Mouse (Mus musculus): Measurements from ENCODE around the gene Timp2. TPM values are rescaled to one million over a fixed set of nuclear protein-coding genes. Genes with fewer than 3 reads are reported as not detected.

Timp2 gene
- polyA plus RNA-seq, 1 experiment = 37.6 TPM

GRCm38 (mm10) chr11:118354636-118355191 lies 826 bp downstream of the Timp2 start:
- Histone ChIP-seq H3K27ac (ENCODE audit: control insufficient read depth, insufficient read depth, low read depth, low read length, poor library complexity) (peak overlapping the region; percentile 79), H3K4me3 (replicated peaks; ENCODE audit: control insufficient read depth, low read depth, low read length) (peak overlapping the region; percentile 63), H3K4me1 (ENCODE audit: control insufficient read depth, insufficient read depth, low read length) (no peaks in the 10 kb centered on the region; the same call in 1 of the 2 replicates)
- WGBS = 1% methylated on average over 46 of the region's 47 CpGs
- TF ChIP-seq POLR2A (IDR thresholded peaks at IDR 0.05; ENCODE audit: borderline replicate concordance, control insufficient read depth, low read depth, low read length) (no peak), CTCF (IDR thresholded peaks at IDR 0.05; ENCODE audit: control insufficient read depth, insufficient read depth, low read length) (no peak)

GRCm38 (mm10) chr11:118349494-118349893 lies 6.0 kb downstream of the Timp2 start:
- H3K4me1 ChIP-seq (ENCODE audit: control insufficient read depth, insufficient read depth, low read length) = peaks cover 6% of the 10 kb centered on the region; the same call in 1 of the 2 replicates
- H3K27ac ChIP-seq (ENCODE audit: control insufficient read depth, insufficient read depth, low read depth, low read length, poor library complexity) = peak overlapping the region; percentile 67
- 75% methylated on average over 5 of the region's 5 CpGs for WGBS
- no peak overlapping the region for H3K4me3 ChIP-seq (replicated peaks; ENCODE audit: control insufficient read depth, low read depth, low read length)
- TF ChIP-seq CTCF (IDR thresholded peaks at IDR 0.05; ENCODE audit: control insufficient read depth, insufficient read depth, low read length) (no peak), POLR2A (IDR thresholded peaks at IDR 0.05; ENCODE audit: borderline replicate concordance, control insufficient read depth, low read depth, low read length) (no peak)

- TF ChIP-seq POLR2A (IDR thresholded peaks at IDR 0.05; ENCODE audit: borderline replicate concordance, control insufficient read depth, low read depth, low read length) = 0 out of 2 replicates have a peak, but pooled peaks have one; percentile 39
- TF ChIP-seq CTCF (IDR thresholded peaks at IDR 0.05; ENCODE audit: control insufficient read depth, insufficient read depth, low read length) = no peak
- H3K4me3 ChIP-seq (replicated peaks; ENCODE audit: control insufficient read depth, low read depth, low read length) = no peak overlapping the region
- 17% methylated on average over 5 of the region's 5 CpGs for WGBS
- peaks cover 6% of the 10 kb centered on the region; the same call in 1 of the 2 replicates for H3K4me1 ChIP-seq (ENCODE audit: control insufficient read depth, insufficient read depth, low read length)
- H3K27ac ChIP-seq (ENCODE audit: control insufficient read depth, insufficient read depth, low read depth, low read length, poor library complexity) = peak overlapping the region; percentile 67
These were observed 6.7 kb downstream of the Timp2 start for GRCm38 (mm10) chr11:118348877-118349276.

DNA sequence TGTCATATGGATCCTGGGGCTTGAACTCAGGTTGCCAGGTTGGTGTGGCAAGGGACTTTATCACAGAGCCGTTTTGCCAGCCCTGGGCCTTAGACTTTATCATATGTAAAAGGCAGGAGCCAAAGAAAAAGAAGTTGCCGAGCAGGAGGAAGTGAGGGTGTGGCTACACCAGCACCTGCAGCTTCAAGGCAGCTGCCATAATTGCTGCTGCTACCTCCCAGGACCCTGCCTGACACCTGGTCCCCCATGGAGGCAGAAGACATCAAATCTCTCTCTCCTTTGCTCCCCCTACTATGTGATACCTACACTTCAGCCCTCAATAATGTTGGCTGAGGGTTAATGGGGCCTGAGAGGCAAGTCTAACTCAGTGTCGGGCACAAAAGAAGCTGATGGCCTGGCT lies 7.1 kb downstream of the Timp2 start:
- H3K4me1 ChIP-seq (ENCODE audit: control insufficient read depth, insufficient read depth, low read length) = peaks cover 6% of the 10 kb centered on the region; the same call in 1 of the 2 replicates
- TF ChIP-seq POLR2A (IDR thresholded peaks at IDR 0.05; ENCODE audit: borderline replicate concordance, control insufficient read depth, low read depth, low read length) (no peak), CTCF (IDR thresholded peaks at IDR 0.05; ENCODE audit: control insufficient read depth, insufficient read depth, low read length) (no peak)

DNA sequence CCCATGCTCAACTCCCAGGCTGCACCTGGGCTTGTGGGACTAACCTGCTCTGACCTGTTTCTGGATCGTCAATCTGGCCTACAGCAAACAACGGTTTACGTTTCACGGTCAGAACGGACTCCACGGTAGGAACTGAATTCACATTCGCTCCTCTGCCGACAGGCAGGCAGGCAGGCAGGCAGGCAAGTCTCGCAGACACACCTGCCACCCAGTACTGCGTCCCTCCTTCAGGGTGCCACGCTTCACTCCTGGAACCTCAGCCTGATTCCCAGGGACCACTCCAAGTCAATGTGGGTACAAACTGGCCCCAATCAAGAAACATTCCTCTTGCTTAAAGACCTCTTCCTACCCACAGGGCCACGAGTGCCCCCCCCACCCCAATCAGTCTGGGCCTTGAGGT lies 7.6 kb downstream of the Timp2 start:
- Histone ChIP-seq H3K4me3 (replicated peaks; ENCODE audit: control insufficient read depth, low read depth, low read length) (no peak overlapping the region), H3K27ac (ENCODE audit: control insufficient read depth, insufficient read depth, low read depth, low read length, poor library complexity) (peak overlapping the region; percentile 65; the same call in 1 of the 2 replicates), H3K4me1 (ENCODE audit: control insufficient read depth, insufficient read depth, low read length) (peaks cover 6% of the 10 kb centered on the region; the same call in 1 of the 2 replicates)
- no peak for TF ChIP-seq CTCF (IDR thresholded peaks at IDR 0.05; ENCODE audit: control insufficient read depth, insufficient read depth, low read length)
- no peak for TF ChIP-seq POLR2A (IDR thresholded peaks at IDR 0.05; ENCODE audit: borderline replicate concordance, control insufficient read depth, low read depth, low read length)
- WGBS = 86% methylated on average over 12 of the region's 12 CpGs

More for the DNA sequence above, 7.1 kb downstream of the Timp2 start:
- Histone ChIP-seq H3K27ac (ENCODE audit: control insufficient read depth, insufficient read depth, low read depth, low read length, poor library complexity) (peak overlapping the region; percentile 65), H3K4me3 (replicated peaks; ENCODE audit: control insufficient read depth, low read depth, low read length) (no peak overlapping the region)
- WGBS = 11% methylated on average over 3 of the region's 3 CpGs

- Histone ChIP-seq H3K4me1 (ENCODE audit: control insufficient read depth, insufficient read depth, low read length) (peaks cover 6% of the 10 kb centered on the region; the same call in 1 of the 2 replicates), H3K4me3 (replicated peaks; ENCODE audit: control insufficient read depth, low read depth, low read length) (no peak overlapping the region), H3K27ac (ENCODE audit: control insufficient read depth, insufficient read depth, low read depth, low read length, poor library complexity) (no peak overlapping the region)
- TF ChIP-seq POLR2A (IDR thresholded peaks at IDR 0.05; ENCODE audit: borderline replicate concordance, control insufficient read depth, low read depth, low read length) (no peak), CTCF (IDR thresholded peaks at IDR 0.05; ENCODE audit: control insufficient read depth, insufficient read depth, low read length) (no peak)
- WGBS = 89% methylated on average over 2 of the region's 2 CpGs
These were observed 8.1 kb downstream of the Timp2 start for GRCm38 (mm10) chr11:118347391-118347790.

DNA sequence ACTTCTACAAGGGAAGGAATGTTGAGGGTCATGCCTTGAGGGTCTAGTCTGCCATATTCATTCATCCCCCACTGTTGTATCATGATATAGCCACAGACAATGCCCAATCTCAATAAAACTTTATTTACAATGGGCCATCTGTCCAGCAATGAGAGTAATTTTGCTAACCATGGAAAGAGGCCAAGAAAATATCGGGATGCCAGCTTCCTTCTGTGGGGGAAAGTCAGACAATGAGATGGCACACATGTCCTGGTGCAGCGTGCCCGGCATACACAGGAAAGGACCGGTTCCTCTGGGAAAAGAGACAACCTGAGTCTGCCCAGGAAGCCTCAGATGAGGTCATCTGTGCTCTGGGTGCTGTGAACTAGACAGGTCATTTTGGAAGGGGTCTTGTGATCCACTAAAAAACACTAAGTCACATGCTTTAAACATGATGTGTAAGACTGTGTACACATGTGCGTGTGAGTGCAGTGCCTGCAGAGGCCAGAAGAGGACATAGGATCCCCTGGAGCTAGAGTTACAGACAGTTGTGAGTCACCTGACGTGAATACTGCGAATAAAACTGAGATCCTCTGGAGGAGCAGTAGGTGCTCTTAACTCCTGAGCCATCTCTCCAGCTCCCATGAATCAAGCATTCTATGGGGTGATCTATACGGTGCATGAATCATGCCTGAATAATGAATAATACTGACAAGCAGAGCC lies 9.0 kb downstream of the Timp2 start:
- H3K4me3 ChIP-seq (replicated peaks; ENCODE audit: control insufficient read depth, low read depth, low read length) = no peak overlapping the region
- no peak for TF ChIP-seq CTCF (IDR thresholded peaks at IDR 0.05; ENCODE audit: control insufficient read depth, insufficient read depth, low read length)
- TF ChIP-seq POLR2A (IDR thresholded peaks at IDR 0.05; ENCODE audit: borderline replicate concordance, control insufficient read depth, low read depth, low read length) = no peak
- WGBS = 85% methylated on average over 8 of the region's 8 CpGs
- peaks cover 6% of the 10 kb centered on the region; the same call in 1 of the 2 replicates for H3K4me1 ChIP-seq (ENCODE audit: control insufficient read depth, insufficient read depth, low read length)
- no peak overlapping the region for H3K27ac ChIP-seq (ENCODE audit: control insufficient read depth, insufficient read depth, low read depth, low read length, poor library complexity)

GRCm38 (mm10) chr11:118345693-118346092 lies 9.8 kb downstream of the Timp2 start:
- 47% methylated on average over 4 of the region's 4 CpGs for WGBS
- Histone ChIP-seq H3K4me3 (replicated peaks; ENCODE audit: control insufficient read depth, low read depth, low read length) (no peak overlapping the region), H3K27ac (ENCODE audit: control insufficient read depth, insufficient read depth, low read depth, low read length, poor library complexity) (no peak overlapping the region), H3K4me1 (ENCODE audit: control insufficient read depth, insufficient read depth, low read length) (peaks cover 6% of the 10 kb centered on the region; the same call in 1 of the 2 replicates)
- TF ChIP-seq POLR2A (IDR thresholded peaks at IDR 0.05; ENCODE audit: borderline replicate concordance, control insufficient read depth, low read depth, low read length) (no peak), CTCF (IDR thresholded peaks at IDR 0.05; ENCODE audit: control insufficient read depth, insufficient read depth, low read length) (no peak)
